Mouse (Mus musculus): ENCODE results near the gene Gm5751. TPM values are rescaled to one million over a fixed set of nuclear protein-coding genes. Genes with fewer than 3 reads are reported as not detected.
"Not testable (repeated sequence)": the region's sequence is repeated elsewhere in the genome, so short reads cannot be mapped to it uniquely, and the experiment has no call there.

Gm5751 gene
- total RNA-seq (2014; fragmentation: Nextera tagmentation) (not detected in 2 replicates), total RNA-seq (2017) (not detected in 2 replicates)

DNA sequence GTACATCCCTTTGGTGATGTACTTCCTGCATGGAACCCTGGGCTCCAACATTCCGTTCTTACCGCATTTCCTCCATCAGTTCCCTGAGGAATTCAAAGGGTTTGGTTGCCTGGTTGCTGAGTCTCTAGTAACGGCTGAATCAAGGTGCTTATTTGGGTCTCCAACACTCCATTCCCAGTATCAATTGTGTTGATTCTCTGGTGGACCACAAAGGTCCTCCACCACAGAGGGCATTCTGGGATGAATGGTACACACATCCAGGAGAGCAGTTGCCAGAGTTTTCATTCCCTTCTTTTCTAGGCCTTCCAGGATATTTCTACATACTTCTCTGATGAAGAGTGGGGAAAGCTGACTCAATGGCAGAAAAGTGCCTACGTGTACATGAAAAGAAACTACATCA, at the start of gene Gm5751:
Gene Gm5751, plus strand, starts transcription at position 301 of the 400 bp plus-strand sequence.
- not testable (repeated sequence) for ATAC-seq (replicated peaks; ENCODE audit: low FRiP score, low TSS enrichment, poor library complexity, severe bottlenecking)

DNA sequence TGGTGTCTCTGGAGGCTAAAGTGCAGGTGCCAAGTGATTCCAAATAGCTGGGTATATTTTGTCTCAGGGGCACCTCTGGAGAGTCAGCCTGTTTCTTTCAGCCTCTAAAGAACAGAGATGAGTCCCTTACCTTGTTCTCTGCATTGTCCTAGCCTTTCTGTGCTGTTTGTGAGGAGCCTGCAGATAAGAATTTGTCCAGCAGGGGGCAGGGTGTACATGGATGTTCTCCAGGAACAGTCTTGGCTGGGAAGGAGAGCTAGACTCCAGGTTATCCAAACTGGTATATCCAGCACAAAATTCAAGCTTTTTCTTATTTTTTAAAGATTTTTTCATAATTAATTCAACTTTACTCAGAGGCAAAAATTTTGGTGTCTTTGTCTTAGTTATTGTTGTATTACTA, 42.0 kb upstream of the Gm5751 start:
- no peak for ATAC-seq (replicated peaks; ENCODE audit: low FRiP score, low TSS enrichment, poor library complexity, severe bottlenecking)

DNA sequence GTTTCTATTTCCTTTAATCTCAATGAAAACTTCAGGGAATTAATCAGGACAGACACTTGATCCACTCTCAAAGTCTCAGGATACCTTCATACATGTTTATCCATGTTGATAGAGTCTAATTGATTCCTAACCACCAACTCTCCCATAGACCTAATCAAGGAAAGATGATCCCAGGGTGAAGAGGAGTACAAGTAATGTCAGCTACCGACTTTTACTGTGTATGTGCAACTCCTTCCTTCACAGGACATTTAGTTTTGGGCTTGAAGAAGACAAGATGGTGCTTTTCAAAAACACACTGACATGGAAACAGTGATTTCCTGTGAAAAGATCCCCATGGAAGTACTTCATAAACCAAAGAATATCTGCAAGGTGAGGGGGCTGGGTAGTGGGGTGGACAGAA, 30.4 kb upstream of the Gm5751 start, which contains the start of gene Gm6592:
Gene Gm6592, plus strand, starts transcription at position 301 of the 400 bp plus-strand sequence.
- no peak for ATAC-seq (replicated peaks; ENCODE audit: low FRiP score, low TSS enrichment, poor library complexity, severe bottlenecking)

DNA sequence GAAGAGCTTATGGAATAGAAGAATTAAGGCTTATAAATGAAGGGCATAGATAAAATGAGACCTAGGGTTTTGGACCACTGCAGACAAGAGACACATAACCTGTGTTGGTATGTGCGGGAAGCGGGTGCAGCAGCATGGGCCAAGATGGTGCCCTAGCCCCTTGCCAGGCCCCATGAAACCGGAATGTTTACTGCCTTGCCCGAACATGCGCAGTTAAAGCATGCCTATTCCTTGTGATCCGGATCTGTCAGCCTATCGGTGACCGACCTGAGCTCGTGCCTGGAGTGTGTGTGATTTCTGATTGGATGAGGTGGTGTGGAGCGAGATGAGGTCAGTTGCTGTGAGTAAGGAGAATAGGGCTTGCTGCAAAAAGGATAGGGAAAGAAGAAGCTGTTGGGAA, 21.6 kb upstream of the Gm5751 start:
- ATAC-seq (replicated peaks; ENCODE audit: low FRiP score, low TSS enrichment, poor library complexity, severe bottlenecking): no peak

DNA sequence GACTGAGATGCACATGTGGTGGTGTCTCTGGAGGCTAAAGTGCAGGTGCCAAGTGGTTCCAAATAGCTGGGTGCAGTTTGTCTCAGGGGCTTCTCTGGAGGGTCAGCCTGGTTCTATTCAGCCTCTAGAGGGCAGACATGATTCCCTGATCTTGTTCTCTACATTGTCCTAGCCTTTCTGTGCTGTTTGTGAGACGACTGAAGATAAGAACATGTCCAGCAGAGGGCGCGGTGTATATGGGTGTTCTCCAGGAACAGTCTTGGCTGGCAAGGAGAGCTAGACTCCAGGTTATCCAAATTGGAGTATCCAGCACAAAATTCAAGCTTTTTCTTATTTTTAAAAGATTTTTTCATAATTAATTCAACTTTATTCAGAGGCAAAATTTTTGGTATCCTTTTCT, 9.7 kb upstream of the Gm5751 start:
- ATAC-seq (replicated peaks; ENCODE audit: low FRiP score, low TSS enrichment, poor library complexity, severe bottlenecking): not testable (repeated sequence)

DNA sequence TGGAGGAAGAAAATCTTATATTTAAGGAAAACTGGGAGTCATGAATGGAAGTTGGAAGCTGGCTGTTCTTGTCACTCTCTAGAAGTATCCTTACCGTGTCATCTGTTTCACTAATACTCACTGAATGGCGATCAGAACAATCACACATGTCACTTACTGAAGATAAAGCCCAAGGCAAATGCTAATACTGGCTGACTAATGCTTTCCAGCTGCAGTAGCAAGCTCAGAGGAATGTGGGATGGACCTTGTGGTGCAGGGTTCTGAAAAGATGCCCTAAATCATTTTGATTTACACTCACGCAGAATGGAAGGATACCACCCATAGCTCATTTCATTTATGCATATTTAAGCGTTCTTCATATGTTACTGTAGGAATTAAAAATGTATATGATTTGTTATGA, 10.3 kb downstream of the Gm5751 start:
- no peak for ATAC-seq (replicated peaks; ENCODE audit: low FRiP score, low TSS enrichment, poor library complexity, severe bottlenecking)

DNA sequence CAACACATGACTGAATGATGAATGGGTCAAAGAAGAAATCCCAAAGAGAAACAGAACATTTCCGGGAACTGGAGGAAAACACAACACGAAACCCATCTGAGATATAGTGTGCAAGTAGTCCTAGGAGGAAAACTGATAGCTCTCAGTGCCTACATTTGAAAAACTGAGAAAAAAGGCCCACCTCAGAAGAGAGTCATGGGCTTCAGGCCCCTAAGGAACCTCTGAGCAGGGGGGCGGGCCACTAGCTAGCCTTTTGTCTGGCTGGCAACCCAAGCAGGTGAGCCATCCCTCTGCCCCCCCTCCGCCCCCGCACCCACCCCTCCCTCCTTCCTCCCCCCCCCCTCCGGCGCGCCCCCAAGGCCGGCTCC, 17.9 kb downstream of the Gm5751 start:
- no peak for ATAC-seq (replicated peaks; ENCODE audit: low FRiP score, low TSS enrichment, poor library complexity, severe bottlenecking)

DNA sequence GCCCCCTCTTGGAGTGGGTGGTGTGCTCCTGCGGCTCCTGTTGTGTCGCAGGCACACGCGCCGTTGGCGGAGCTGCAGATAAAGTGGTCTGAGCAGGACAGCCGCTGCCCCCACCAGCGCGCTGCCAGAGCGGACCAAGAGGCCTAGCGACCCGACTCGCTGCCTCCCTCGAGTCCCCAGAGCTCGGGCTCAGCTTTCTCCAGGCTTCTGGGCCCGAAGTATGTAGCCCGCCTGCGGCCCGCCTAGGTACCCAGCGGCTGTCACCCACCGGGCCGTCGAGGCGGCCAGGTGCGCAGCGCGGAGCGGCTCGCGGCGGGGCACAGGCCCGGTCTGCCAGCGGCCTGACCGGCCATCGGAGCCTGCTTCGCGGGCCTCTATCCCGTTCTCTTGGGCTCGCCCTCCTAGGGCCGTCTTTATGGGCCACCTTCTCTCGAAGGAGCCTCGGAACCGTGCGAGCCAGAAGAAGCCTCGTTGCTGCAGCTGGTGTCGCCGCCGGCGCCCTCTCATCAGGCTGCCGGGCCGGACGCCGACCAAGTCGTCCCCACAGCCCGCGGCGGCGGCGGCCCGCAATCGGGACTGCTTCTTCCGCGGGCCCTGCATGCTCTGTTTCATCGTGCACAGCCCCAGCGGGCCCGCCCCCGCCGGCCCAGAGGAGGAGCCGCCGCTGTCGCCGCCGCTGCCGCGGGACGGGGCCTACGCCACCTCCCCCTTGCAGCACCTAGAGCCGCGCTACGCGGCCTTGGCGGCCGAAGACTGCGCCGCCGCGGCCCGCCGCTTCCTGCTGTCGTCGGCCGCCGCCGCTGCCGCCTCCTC, 18.5 kb downstream of the Gm5751 start, which contains the start of gene B630019K06Rik:
Gene B630019K06Rik, plus strand, starts transcription at position 40 of the 813 bp plus-strand sequence.
- peak; percentile 89 for ATAC-seq (replicated peaks; ENCODE audit: low FRiP score, low TSS enrichment, poor library complexity, severe bottlenecking)

DNA sequence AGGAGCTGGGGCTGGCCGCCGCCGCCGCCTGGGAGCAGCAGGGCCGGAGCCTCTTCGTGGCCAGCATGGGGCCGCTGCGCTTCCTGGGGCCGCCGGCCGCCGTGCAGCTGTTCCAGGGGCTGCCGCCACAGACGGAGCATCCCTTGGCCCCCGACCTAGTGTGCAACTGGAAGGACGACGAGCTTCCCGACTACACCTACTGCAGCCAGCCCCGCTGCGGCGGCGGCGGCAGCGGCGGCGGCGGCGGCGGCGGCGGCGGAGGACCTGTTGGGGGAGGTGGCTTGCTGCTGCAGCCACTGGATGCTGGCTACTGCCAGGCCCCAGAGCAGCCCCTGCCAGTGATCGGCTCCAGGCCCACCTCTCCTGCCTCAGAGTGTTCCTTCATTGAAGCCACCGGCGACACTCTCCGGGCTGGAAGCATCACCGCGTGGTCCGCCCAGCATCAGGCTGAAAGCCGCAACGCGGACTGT, 19.2 kb downstream of the Gm5751 start:
- no peak for ATAC-seq (replicated peaks; ENCODE audit: low FRiP score, low TSS enrichment, poor library complexity, severe bottlenecking)

DNA sequence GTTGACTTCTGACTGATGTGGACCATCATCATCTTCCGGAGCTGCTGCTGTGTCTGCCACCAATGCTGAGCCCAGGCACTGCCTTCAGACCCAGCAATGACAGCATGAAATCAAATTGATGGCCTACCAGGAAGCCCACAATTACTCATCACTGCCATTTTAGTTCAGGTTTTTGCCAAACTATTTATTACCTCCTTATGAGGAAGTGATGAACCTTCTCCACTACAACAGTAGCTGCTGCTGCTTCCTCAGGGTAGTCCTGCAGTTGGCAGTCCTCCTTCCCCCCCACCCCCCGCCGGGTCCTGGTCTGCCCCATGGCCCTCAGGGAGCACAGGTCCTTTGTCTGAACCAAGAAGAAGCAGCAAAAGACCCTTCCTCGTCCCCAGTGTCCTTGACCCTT, 26.8 kb downstream of the Gm5751 start:
- no peak for ATAC-seq (replicated peaks; ENCODE audit: low FRiP score, low TSS enrichment, poor library complexity, severe bottlenecking)

DNA sequence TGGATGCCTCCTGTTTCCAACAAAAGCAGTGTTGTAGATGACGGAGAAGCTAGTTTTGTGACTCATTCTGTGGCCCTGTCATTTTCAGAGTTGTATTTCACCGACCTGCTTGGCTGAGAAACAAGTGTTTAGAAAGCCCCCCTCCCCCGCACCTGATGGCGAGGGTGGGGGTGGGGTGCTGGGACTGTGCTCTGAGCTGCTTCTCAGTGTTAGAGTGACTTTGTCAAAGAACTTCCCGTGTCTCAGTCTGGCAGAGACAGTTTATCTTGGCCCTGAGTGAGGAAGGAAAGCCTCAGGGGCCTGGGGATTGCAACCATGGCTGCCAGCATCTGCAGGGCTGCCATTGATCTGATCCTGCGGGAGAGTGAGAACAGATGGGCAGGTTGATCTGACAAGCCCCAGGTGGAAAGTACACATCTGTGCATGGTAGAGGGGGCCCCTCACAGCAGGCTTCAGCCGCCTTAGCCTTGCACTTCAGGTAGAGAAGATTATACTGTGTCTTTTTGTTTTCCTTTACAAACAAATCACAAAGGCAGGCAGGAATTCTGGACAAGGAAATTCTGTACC, 27.9 kb downstream of the Gm5751 start:
- ATAC-seq (replicated peaks; ENCODE audit: low FRiP score, low TSS enrichment, poor library complexity, severe bottlenecking): no peak

DNA sequence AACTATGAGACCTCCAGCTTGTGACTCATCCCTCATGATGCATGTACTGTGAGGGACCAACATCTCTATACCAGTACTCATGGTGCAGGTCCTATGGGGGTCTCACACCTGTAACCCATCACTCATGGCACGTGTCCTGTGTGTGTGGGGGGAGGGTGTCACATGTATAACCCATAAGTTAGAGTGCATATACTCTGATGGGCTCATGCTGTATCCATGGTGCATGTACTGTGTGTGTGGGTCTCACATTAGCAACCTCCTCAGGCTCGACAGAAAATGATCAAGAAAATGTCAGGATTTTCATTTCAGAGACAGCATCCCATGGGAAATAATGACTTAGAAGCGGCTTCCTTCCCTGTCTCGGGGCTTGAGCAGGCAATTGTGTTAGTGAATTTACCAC, 47.0 kb downstream of the Gm5751 start:
- no peak for ATAC-seq (replicated peaks; ENCODE audit: low FRiP score, low TSS enrichment, poor library complexity, severe bottlenecking)

DNA sequence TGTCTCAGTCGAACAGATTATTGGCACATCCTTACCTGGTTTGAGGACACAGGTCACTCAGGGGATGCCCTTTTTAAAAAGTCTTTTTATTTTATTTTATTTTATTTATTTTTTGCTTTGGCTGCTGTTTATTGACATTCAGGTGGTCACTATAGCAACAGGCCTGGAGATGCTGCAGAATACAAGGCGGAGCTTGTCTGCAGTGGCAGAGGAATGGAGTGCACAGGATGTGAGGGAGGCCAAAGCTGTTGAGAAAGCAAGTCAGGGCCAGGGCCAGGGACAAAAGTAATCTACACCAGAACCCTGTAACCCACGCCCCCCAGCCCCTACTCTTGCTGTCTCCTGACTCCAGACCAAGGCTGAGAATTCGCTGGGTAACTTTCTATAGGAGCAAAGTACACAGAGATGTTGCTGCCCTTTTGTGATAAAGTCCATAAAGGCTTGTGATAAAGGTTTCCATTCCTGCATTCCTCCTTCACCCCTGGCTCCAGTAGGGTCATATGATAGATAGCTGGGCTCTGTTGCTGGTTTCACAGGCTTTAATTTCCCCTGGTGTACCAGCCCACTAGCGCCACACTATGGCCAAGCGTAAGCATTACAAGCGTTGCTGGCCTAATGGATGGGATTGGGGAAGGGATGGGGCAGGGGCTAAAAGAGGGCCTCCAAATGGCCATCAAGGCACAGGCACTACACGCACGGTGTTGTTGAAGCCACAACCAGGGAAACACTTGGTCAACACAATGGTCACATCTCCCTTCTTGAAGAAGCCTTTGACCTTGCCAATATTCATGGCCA, 48.0 kb downstream of the Gm5751 start:
- ATAC-seq (replicated peaks; ENCODE audit: low FRiP score, low TSS enrichment, poor library complexity, severe bottlenecking): 0 out of 2 replicates have a peak, but pooled peaks have one; percentile 34

DNA sequence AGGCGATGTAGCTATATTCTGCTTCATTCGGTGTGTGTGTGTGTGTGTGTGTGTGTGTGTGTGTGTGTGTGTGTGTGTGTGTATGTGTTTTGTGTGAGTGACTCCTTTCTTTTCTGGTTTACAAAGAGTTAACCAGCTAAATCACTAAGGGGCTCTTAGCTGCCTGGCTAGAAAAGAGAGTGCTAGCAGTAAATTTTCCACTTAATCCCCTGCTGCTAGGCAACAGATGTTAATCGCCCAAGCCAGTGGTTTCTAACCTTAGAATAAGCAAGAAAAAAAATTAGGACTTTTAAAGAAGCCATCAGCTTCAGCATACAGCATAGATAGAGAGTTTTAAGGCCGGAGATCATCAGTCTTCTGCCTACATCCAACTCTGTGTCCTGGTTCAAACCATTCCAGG, 53.3 kb downstream of the Gm5751 start:
- no peak for ATAC-seq (replicated peaks; ENCODE audit: low FRiP score, low TSS enrichment, poor library complexity, severe bottlenecking)

Other genes with a start within 250 kb of the Gm5751 start
- not detected in 2 replicates for gene Ssxb8, start 183.4 kb upstream of the Gm5751 start, total RNA-seq (2014; fragmentation: Nextera tagmentation)
- gene Ssxb8, start 183.4 kb upstream of the Gm5751 start, total RNA-seq (2017): not detected in 2 replicates
- gene Ssx9, start 125.8 kb upstream of the Gm5751 start, total RNA-seq (2014; fragmentation: Nextera tagmentation): not detected in 2 replicates
- not detected in 2 replicates for gene Ssx9, start 125.8 kb upstream of the Gm5751 start, total RNA-seq (2017)
- gene Ssxb5, start 70.6 kb upstream of the Gm5751 start, total RNA-seq (2014; fragmentation: Nextera tagmentation): not detected in 2 replicates
- not detected in 2 replicates for gene Ssxb5, start 70.6 kb upstream of the Gm5751 start, total RNA-seq (2017)
- not detected in 2 replicates for gene Gm6592, start 30.3 kb upstream of the Gm5751 start, total RNA-seq (2014; fragmentation: Nextera tagmentation)
- not detected in 2 replicates for gene Gm6592, start 30.3 kb upstream of the Gm5751 start, total RNA-seq (2017)
- gene B630019K06Rik, start 18.1 kb downstream of the Gm5751 start, total RNA-seq (2014; fragmentation: Nextera tagmentation): 0.89 and 1.6 TPM in 2 replicates
- gene B630019K06Rik, start 18.1 kb downstream of the Gm5751 start, total RNA-seq (2017): 0.46 TPM in 1 of 2 replicates, not detected in the other
- not detected in 2 replicates for gene Fthl17b, start 88.7 kb downstream of the Gm5751 start, total RNA-seq (2014; fragmentation: Nextera tagmentation)
- gene Fthl17b, start 88.7 kb downstream of the Gm5751 start, total RNA-seq (2017): not detected in 2 replicates
- gene Fthl17c, start 102.3 kb downstream of the Gm5751 start, total RNA-seq (2014; fragmentation: Nextera tagmentation): not detected in 2 replicates
- gene Fthl17c, start 102.3 kb downstream of the Gm5751 start, total RNA-seq (2017): not detected in 2 replicates
- not detected in 2 replicates for gene Fthl17d, start 112.5 kb downstream of the Gm5751 start, total RNA-seq (2014; fragmentation: Nextera tagmentation)
- gene Fthl17d, start 112.5 kb downstream of the Gm5751 start, total RNA-seq (2017): not detected in 2 replicates
- gene Fthl17e, start 159.2 kb downstream of the Gm5751 start, total RNA-seq (2014; fragmentation: Nextera tagmentation): not detected in 2 replicates
- gene Fthl17e, start 159.2 kb downstream of the Gm5751 start, total RNA-seq (2017): not detected in 2 replicates
- not detected in 2 replicates for gene Fthl17f, start 188.8 kb downstream of the Gm5751 start, total RNA-seq (2014; fragmentation: Nextera tagmentation)
- gene Fthl17f, start 188.8 kb downstream of the Gm5751 start, total RNA-seq (2017): not detected in 2 replicates
- not detected in 2 replicates for gene 4930402K13Rik, start 230.3 kb downstream of the Gm5751 start, total RNA-seq (2014; fragmentation: Nextera tagmentation)
- not detected in 2 replicates for gene 4930402K13Rik, start 230.3 kb downstream of the Gm5751 start, total RNA-seq (2017)